Mouse (Mus musculus) lung, postnatal 0 days (tissue): ENCODE data around the gene Frrs1. TPM values are rescaled to one million over a fixed set of nuclear protein-coding genes. Genes with fewer than 3 reads are reported as not detected.
A peak's percentile ranks its signal among the peaks of the same experiment; 100 is the strongest.

ENCODE experiments used
- ATAC-seq: fragments of 200-750 bp; cut with Nextera tagmentation; 2 replicates; pipeline ENCODE4 v1.8.0; 2017; ENCODE audit warnings: moderate library complexity
- DNase-seq: peaks from one replicate; pipeline ENCODE4 v3.0.0-alpha.2; 2016; ENCODE audit warnings: low spot score
- H3K27ac ChIP-seq: fragments of 300-500 bp; sonication (generic); 2 replicates; pipeline ENCODE4 v1.5.1; 2014; ENCODE audit warnings: antibody characterized with exemption, mild to moderate bottlenecking, low read length, mixed read lengths
- H3K27me3 ChIP-seq: fragments of 300-500 bp; sonication (generic); replicated peaks from 2 replicates; pipeline ENCODE4 v1.6.1; 2014; ENCODE audit warnings: low read length, mixed read lengths; ENCODE audit not compliant: insufficient read depth
- H3K36me3 ChIP-seq: fragments of 300-500 bp; sonication (generic); 2 replicates; pipeline ENCODE4 v1.6.1; 2014; ENCODE audit warnings: low read length, mixed read lengths; ENCODE audit not compliant: insufficient read depth
- H3K4me1 ChIP-seq: fragments of 300-500 bp; sonication (generic); 2 replicates; pipeline ENCODE4 v1.6.1; 2014; ENCODE audit warnings: antibody characterized with exemption, low read depth, low read length, mixed read lengths; ENCODE audit not compliant: insufficient read depth
- H3K4me2 ChIP-seq: fragments of 300-500 bp; sonication (generic); replicated peaks from 2 replicates; pipeline ENCODE4 v1.6.1; 2014; ENCODE audit warnings: low read depth, mild to moderate bottlenecking, low read length, moderate library complexity, mixed read lengths
- H3K4me3 ChIP-seq: fragments of 300-500 bp; sonication (generic); 2 replicates; pipeline ENCODE4 v1.5.1; 2014; ENCODE audit warnings: low read depth, low read length
- H3K9ac ChIP-seq: fragments of 300-500 bp; sonication (generic); replicated peaks from 2 replicates; pipeline ENCODE4 v1.6.1; 2014; ENCODE audit warnings: low read depth, mild to moderate bottlenecking
- H3K9me3 ChIP-seq: fragments of 300-500 bp; sonication (generic); 2 replicates; pipeline ENCODE4 v1.6.1; 2016; ENCODE audit warnings: low read length, mixed read lengths
- CTCF ChIP-seq: IDR thresholded peaks from 2 replicates; pipeline ENCODE4 v1.5.1; 2016; ENCODE audit warnings: antibody characterized with exemption, mild to moderate bottlenecking
- EP300 ChIP-seq: IDR thresholded peaks from 2 replicates; pipeline ENCODE4 v1.6.1; 2016; ENCODE audit warnings: antibody characterized with exemption, mild to moderate bottlenecking, control low read depth
- WGBS: fragments of 180-500 bp; shearing (Covaris S2); extraction: QIAGEN DNeasy Blood & Tissue Kit; methylation state at CpG from one replicate; pipeline ENCODE4 v1.1.7; 2014; 5-methylcytosine and 5-hydroxymethylcytosine counted together
- polyA plus RNA-seq: library from polyadenylated mRNA; unstranded; fragments of >200 nt; fragmentation: Nextera tagmentation; extraction: Ambion mirVana; gene quantifications from 2 replicates; pipeline ENCODE4 v1.2.1, GENCODE M21; 2015

The Frrs1 gene
- polyA plus RNA-seq, 1 experiment from 2014 or later, result 5.6 TPM

DNA sequence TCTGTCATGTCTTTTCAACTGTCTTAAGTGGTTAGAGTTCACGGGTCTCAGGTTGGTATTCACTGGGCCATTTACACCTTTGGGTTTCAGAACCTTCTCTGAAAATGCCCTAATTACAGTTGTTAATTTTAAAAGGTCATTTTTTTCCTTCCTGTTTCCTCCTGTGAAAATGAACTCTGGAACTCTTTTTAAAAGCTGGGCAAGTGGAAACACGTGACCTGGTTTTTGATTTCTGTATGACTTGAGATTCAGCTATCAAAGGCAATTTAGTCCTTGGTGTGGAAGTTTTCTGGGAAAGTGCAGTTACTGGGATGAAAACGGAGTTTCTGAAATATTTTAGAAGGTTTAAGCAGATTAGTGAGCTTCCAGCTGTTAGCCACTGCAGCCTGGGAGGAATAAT is 11.1 kb downstream of the Frrs1 start:
- H3K4me2 ChIP-seq, result no peak overlapping the region
- no peaks in the 10 kb centered on the region for H3K9me3 ChIP-seq
- TF ChIP-seq CTCF, result no peak
- TF ChIP-seq EP300, result no peak
- WGBS, result 69% methylated on average over 3 of the region's 3 CpGs
- H3K4me1 ChIP-seq, result no peaks in the 10 kb centered on the region
- no peaks in the 10 kb centered on the region for H3K36me3 ChIP-seq
- H3K27me3 ChIP-seq, result no peaks in the 10 kb centered on the region
- H3K27ac ChIP-seq, result no peak overlapping the region
- ATAC-seq, result no peak
- H3K4me3 ChIP-seq, result no peak overlapping the region
- no peak for DNase-seq
- no peak overlapping the region for H3K9ac ChIP-seq

DNA sequence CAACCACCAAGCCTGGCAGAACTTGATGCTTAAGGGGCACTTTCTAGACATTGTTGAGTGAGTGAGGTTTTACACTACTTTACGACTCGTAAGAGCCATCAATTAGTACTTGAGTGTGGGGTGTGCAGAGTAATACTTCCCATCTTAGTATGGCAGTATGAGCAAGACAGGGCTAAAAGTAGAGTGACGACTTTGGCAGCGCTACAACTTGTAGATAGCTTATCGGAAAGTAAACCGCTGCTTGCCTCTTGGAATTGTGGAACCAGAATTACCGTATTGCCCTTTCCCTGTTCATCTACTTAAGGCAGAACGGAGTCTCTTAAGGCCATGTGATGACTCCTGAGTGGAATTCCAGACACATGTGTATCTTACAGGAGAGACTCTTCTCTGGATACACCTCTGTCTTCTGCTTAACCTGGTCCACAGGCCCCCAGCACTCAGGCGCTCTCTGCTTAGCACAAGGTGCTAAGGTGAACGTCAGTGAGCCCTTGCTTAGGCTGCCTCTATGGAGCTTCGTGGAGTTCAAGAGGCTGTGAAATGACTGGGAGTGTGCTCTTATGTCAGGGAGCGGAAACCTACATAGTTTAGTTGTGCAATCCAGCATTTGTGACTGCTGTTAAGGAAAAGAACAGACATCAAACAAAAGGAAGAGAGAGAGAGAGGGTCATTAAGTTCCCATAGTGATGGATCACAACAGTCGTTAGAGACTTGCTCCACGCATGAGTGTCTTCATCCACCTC is 23.1 kb downstream of the Frrs1 start:
- H3K36me3 ChIP-seq, result no peaks in the 10 kb centered on the region
- no peaks in the 10 kb centered on the region for H3K9me3 ChIP-seq
- ATAC-seq (peak; percentile 95), DNase-seq (peak; percentile 86)
- 58% methylated on average over 14 of the region's 14 CpGs for WGBS
- H3K27ac ChIP-seq, result no peak overlapping the region
- H3K27me3 ChIP-seq, result no peaks in the 10 kb centered on the region
- no peak overlapping the region for H3K9ac ChIP-seq
- H3K4me3 ChIP-seq, result no peak overlapping the region
- H3K4me1 ChIP-seq, result no peaks in the 10 kb centered on the region
- TF ChIP-seq CTCF (no peak), EP300 (peak; percentile 72)
- H3K4me2 ChIP-seq, result no peak overlapping the region

DNA sequence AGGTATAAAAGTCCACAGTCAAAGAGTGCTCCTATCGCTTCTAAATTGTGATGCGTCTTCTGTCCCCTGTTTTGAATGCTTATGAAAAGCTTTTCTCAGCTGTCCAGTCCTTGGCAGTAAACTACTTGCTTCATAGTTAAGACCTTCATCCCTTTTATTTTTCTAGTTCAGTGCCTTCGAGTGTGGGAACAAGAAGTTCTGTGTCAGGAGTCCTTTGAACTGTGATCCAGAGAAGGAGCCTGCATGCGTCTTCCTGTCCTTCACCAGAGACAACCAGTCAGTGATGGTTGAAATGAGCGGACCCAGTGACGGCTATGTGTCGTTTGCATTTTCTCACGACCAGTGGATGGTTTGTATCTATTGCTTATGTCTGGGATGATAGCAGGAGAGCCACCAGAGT is 25.7 kb downstream of the Frrs1 start:
- ATAC-seq, result no peak
- 89% methylated on average over 8 of the region's 8 CpGs for whole genome bisulfite sequencing

DNA sequence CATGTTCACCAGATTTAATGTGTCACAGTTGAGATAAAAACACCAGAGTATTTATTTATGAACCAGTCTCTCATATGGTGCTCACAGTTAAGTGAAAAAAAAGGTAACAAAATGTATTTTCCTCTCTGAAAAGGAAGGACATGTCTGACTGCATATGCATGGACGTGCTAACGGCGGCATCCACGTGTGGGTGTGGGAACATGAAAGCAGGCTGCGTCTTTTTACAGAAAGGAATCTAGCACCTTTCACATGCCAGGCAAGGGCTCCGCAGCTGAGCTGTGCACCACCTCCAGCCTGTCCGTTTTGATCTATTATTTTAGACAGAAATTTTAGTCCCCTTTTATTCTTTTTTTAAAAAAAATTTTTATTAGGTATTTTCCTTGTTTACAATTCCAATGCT is 30.1 kb downstream of the Frrs1 start:
- WGBS, result 84% methylated on average over 7 of the region's 7 CpGs
- H3K4me3 ChIP-seq, result no peak overlapping the region
- H3K4me1 ChIP-seq, result no peaks in the 10 kb centered on the region
- no peak overlapping the region for H3K4me2 ChIP-seq
- H3K27ac ChIP-seq, result no peak overlapping the region
- no peak for DNase-seq
- no peaks in the 10 kb centered on the region for H3K36me3 ChIP-seq
- TF ChIP-seq EP300, result no peak
- TF ChIP-seq CTCF, result no peak
- H3K27me3 ChIP-seq, result no peaks in the 10 kb centered on the region
- no peak overlapping the region for H3K9ac ChIP-seq
- no peaks in the 10 kb centered on the region for H3K9me3 ChIP-seq
- ATAC-seq, result no peak

More for the DNA sequence above, 25.7 kb downstream of the Frrs1 start:
- Histone ChIP-seq H3K4me1 (no peaks in the 10 kb centered on the region), H3K9ac (no peak overlapping the region), H3K4me3 (no peak overlapping the region), H3K9me3 (no peaks in the 10 kb centered on the region), H3K36me3 (no peaks in the 10 kb centered on the region), H3K27me3 (no peaks in the 10 kb centered on the region), H3K4me2 (no peak overlapping the region), H3K27ac (no peak overlapping the region)
- TF ChIP-seq CTCF (no peak), EP300 (no peak)
- DNase-seq, result no peak

DNA sequence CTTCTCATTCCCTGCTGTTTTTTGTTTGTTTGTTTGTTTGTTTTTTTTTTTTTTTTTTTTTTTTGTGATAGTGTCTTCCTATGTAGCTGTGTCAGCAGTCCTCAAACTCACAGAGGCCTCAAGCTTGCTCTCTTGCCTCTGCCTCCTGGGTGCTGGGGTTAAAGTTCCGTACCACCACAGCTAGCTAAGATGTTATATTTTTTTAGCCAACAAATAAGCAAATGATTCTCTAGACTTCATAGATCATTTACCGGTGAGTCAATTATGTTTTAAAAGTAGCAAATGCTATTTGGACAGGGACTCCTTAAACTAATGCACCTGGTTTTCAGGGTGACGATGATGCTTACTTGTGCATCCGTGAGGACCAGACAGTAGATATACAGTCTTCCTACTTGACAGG is 31.3 kb downstream of the Frrs1 start:
- 95% methylated on average over 4 of the region's 4 CpGs for WGBS
- Histone ChIP-seq H3K9me3 (no peaks in the 10 kb centered on the region), H3K4me3 (no peak overlapping the region), H3K36me3 (no peaks in the 10 kb centered on the region), H3K9ac (no peak overlapping the region), H3K27ac (no peak overlapping the region), H3K4me2 (no peak overlapping the region), H3K27me3 (no peaks in the 10 kb centered on the region), H3K4me1 (no peaks in the 10 kb centered on the region)
- ATAC-seq, result no peak
- TF ChIP-seq EP300 (no peak), CTCF (no peak)
- DNase-seq, result no peak

DNA sequence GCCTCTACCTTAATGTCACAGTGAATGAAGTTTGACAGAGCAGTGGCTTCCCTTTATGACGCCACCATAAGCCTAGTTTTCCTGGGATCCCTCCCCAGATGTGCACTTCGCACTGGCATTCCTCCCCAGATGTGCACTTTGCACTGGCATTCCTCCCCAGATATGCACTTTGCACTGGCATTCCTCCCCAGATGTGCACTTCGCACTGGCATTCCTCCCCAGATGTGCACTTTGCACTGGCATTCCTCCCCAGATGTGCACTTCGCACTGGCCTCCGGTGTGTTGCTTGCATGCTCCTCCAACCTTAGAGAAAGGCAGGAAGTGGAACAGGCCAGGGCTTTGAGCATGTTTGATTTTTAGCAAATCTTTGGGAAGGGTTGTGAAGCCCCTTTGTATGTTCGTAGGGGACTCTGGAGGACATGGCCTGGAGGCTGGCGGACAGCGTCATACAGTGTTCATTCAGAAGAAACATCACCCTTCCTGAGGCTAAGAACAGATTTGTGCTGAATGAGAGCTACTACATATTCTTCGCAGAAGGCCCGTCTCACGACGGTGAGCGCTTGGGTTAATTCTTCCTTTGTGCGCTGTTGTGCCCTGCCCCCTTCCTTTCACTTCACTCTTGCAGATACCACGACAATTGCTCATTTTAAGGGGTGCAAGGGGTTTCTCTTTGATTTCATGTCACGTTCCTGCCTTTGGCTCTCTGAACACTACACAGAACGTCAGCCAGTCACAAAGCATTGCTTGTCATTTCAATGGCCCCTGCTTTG is 32.4 kb downstream of the Frrs1 start:
- Histone ChIP-seq H3K9ac (no peak overlapping the region), H3K36me3 (no peaks in the 10 kb centered on the region), H3K4me2 (no peak overlapping the region), H3K4me3 (no peak overlapping the region), H3K27ac (no peak overlapping the region), H3K4me1 (no peaks in the 10 kb centered on the region), H3K9me3 (no peaks in the 10 kb centered on the region), H3K27me3 (no peaks in the 10 kb centered on the region)
- ATAC-seq, result no peak
- WGBS, result 90% methylated on average over 17 of the region's 17 CpGs
- no peak for DNase-seq
- TF ChIP-seq CTCF (no peak), EP300 (no peak)
